Mouse (Mus musculus): ENCODE results near the gene Ajap1.

- TF ChIP-seq CTCF (IDR thresholded peaks at IDR 0.05; ENCODE audit: low read depth) (no peak), EP300 (IDR thresholded peaks at IDR 0.05; ENCODE audit: low read depth) (no peak)
These were observed 6.5 kb upstream of the Ajap1 start for GRCm38 (mm10) chr4:153489116-153489515.

Data from heart, postnatal 0 days (tissue).